Mouse (Mus musculus) MEL (cell line): Measurements from ENCODE around the gene Ccdc146.

Experiments
- CTCF ChIP-seq, 3 experiments: IDR thresholded peaks in 2 of 3; conservative IDR thresholded peaks in 1 of 3; 2 replicates each; pipeline ENCODE4 v1.5.1; 2011 to 2012; ENCODE audit warnings: low read length in 3 of 3, low read depth in 2 of 3, mild to moderate bottlenecking in 2 of 3, improper control_type of control experiment in 1 of 3, inconsistent platforms in 1 of 3, mixed read lengths in 1 of 3, moderate library complexity in 1 of 3; ENCODE audit not compliant: control insufficient read depth in 1 of 3, insufficient read depth in 1 of 3, poor library complexity in 1 of 3, severe bottlenecking in 1 of 3
- TBP ChIP-seq: IDR thresholded peaks from 2 replicates; pipeline ENCODE4 v1.8.0; 2011; ENCODE audit warnings: low read depth, low read length, improper control_type of control experiment
- UBTF ChIP-seq: IDR thresholded peaks from 2 replicates; pipeline ENCODE4 v1.6.1; 2012; ENCODE audit warnings: low read depth, mild to moderate bottlenecking, inconsistent platforms, low read length, improper control_type of control experiment, moderate library complexity, borderline replicate concordance; ENCODE audit not compliant: insufficient read depth

GRCm38 (mm10) chr5:21413322-21413721, 11.2 kb downstream of the Ccdc146 start:
- TF ChIP-seq TBP (no peak), UBTF (no peak), CTCF (IDR thresholded peaks at IDR 0.05 in 2 of 3, conservative IDR thresholded peaks at IDR 0.05 in 1 of 3; ENCODE audit: control insufficient read depth in 1 of 3, insufficient read depth in 1 of 3, low read depth in 2 of 3, low read length in 3 of 3, poor library complexity in 1 of 3, severe bottlenecking in 1 of 3) (no peak)
